Mouse (Mus musculus): ENCODE results near the gene Zbtb7a. TPM values are rescaled to one million over a fixed set of nuclear protein-coding genes. Genes with fewer than 3 reads are reported as not detected.

The Zbtb7a gene
- total and polyA plus RNA-seq, 2 experiments from 2014 or later, result 32.3 to 57.8 TPM

GRCm38 (mm10) chr10:81140005-81140404 lies 5.0 kb downstream of the Zbtb7a start:
- 39% methylated on average over 8 of the region's 8 CpGs for WGBS
- DNase-seq (ENCODE audit: low spot score), result no peak
- no peaks in the 10 kb centered on the region for H3K9me3 ChIP-seq (replicated peaks; ENCODE audit: control insufficient read depth, low read length)
- ATAC-seq (ENCODE audit: insufficient read depth, low read depth), result no peak
- H3K36me3 ChIP-seq (replicated peaks; ENCODE audit: control insufficient read depth, insufficient read depth, low read length), result peaks cover 19% of the 10 kb centered on the region
- H3K27me3 ChIP-seq (ENCODE audit: control insufficient read depth, insufficient read depth, low read length), result no peaks in the 10 kb centered on the region
- no peak for TF ChIP-seq EP300 (IDR thresholded peaks at IDR 0.05; ENCODE audit: low read depth)
- no peak for TF ChIP-seq CTCF (IDR thresholded peaks at IDR 0.05; ENCODE audit: low read depth)
- H3K4me3 ChIP-seq (ENCODE audit: low read depth, low read length), result peak overlapping the region; percentile 74
- H3K4me1 ChIP-seq (ENCODE audit: control insufficient read depth, insufficient read depth), result peaks cover 53% of the 10 kb centered on the region
- H3K4me2 ChIP-seq (ENCODE audit: low read depth, low read length), result peak overlapping the region; percentile 92
- H3K9ac ChIP-seq (replicated peaks; ENCODE audit: low read depth, low read length), result peak overlapping the region; percentile 80
- peak overlapping the region; percentile 92 for H3K27ac ChIP-seq (ENCODE audit: low read depth)

GRCm38 (mm10) chr10:81140717-81141454 lies 5.9 kb downstream of the Zbtb7a start:
- peaks cover 47% of the 10 kb centered on the region for H3K4me1 ChIP-seq (ENCODE audit: control insufficient read depth, insufficient read depth)
- 32% methylated on average over 10 of the region's 10 CpGs for WGBS
- H3K9ac ChIP-seq (replicated peaks; ENCODE audit: low read depth, low read length), result peak overlapping the region; percentile 50
- H3K4me2 ChIP-seq (ENCODE audit: low read depth, low read length), result peak overlapping the region; percentile 92
- peak overlapping the region; percentile 92 for H3K27ac ChIP-seq (ENCODE audit: low read depth)
- peak overlapping the region; percentile 74 for H3K4me3 ChIP-seq (ENCODE audit: low read depth, low read length)
- H3K27me3 ChIP-seq (ENCODE audit: control insufficient read depth, insufficient read depth, low read length), result no peaks in the 10 kb centered on the region
- ATAC-seq (ENCODE audit: insufficient read depth, low read depth) (no peak), DNase-seq (ENCODE audit: low spot score) (peak; percentile 30)
- H3K36me3 ChIP-seq (replicated peaks; ENCODE audit: control insufficient read depth, insufficient read depth, low read length), result peaks cover 28% of the 10 kb centered on the region
- TF ChIP-seq EP300 (IDR thresholded peaks at IDR 0.05; ENCODE audit: low read depth) (no peak), CTCF (IDR thresholded peaks at IDR 0.05; ENCODE audit: low read depth) (no peak)
- no peaks in the 10 kb centered on the region for H3K9me3 ChIP-seq (replicated peaks; ENCODE audit: control insufficient read depth, low read length)

GRCm38 (mm10) chr10:81141455-81142210 lies 6.6 kb downstream of the Zbtb7a start:
- TF ChIP-seq EP300 (IDR thresholded peaks at IDR 0.05; ENCODE audit: low read depth) (no peak), CTCF (IDR thresholded peaks at IDR 0.05; ENCODE audit: low read depth) (no peak)
- 75% methylated on average over 7 of the region's 7 CpGs for WGBS
- 0 out of 2 replicates have a peak overlapping the region, but pooled peaks have one; percentile 50 for H3K9ac ChIP-seq (replicated peaks; ENCODE audit: low read depth, low read length)

GRCm38 (mm10) chr10:81142551-81142981 lies 7.5 kb downstream of the Zbtb7a start:
- H3K36me3 ChIP-seq (replicated peaks; ENCODE audit: control insufficient read depth, insufficient read depth, low read length), result peaks cover 45% of the 10 kb centered on the region

More at GRCm38 (mm10) chr10:81141455-81142210, 6.6 kb downstream of the Zbtb7a start:
- H3K4me3 ChIP-seq (ENCODE audit: low read depth, low read length), result no peak overlapping the region; the same call in 1 of the 2 replicates
- H3K36me3 ChIP-seq (replicated peaks; ENCODE audit: control insufficient read depth, insufficient read depth, low read length), result peaks cover 35% of the 10 kb centered on the region
- DNase-seq (ENCODE audit: low spot score) (no peak), ATAC-seq (ENCODE audit: insufficient read depth, low read depth) (no peak)
- peak overlapping the region; percentile 92 for H3K4me2 ChIP-seq (ENCODE audit: low read depth, low read length)
- peaks cover 47% of the 10 kb centered on the region for H3K4me1 ChIP-seq (ENCODE audit: control insufficient read depth, insufficient read depth)
- H3K9me3 ChIP-seq (replicated peaks; ENCODE audit: control insufficient read depth, low read length), result no peaks in the 10 kb centered on the region
- H3K27me3 ChIP-seq (ENCODE audit: control insufficient read depth, insufficient read depth, low read length), result no peaks in the 10 kb centered on the region
- peak overlapping the region; percentile 22; the same call in 1 of the 2 replicates for H3K27ac ChIP-seq (ENCODE audit: low read depth)

GRCm38 (mm10) chr10:81143157-81143633 lies 8.2 kb downstream of the Zbtb7a start:
- Histone ChIP-seq H3K4me1 (ENCODE audit: control insufficient read depth, insufficient read depth) (peaks cover 47% of the 10 kb centered on the region), H3K4me3 (ENCODE audit: low read depth, low read length) (no peak overlapping the region), H3K4me2 (ENCODE audit: low read depth, low read length) (no peak overlapping the region), H3K9me3 (replicated peaks; ENCODE audit: control insufficient read depth, low read length) (no peaks in the 10 kb centered on the region), H3K36me3 (replicated peaks; ENCODE audit: control insufficient read depth, insufficient read depth, low read length) (peaks cover 51% of the 10 kb centered on the region), H3K27me3 (ENCODE audit: control insufficient read depth, insufficient read depth, low read length) (no peaks in the 10 kb centered on the region), H3K9ac (replicated peaks; ENCODE audit: low read depth, low read length) (no peak overlapping the region), H3K27ac (ENCODE audit: low read depth) (no peak overlapping the region)
- 83% methylated on average over 7 of the region's 7 CpGs for WGBS
- DNase-seq (ENCODE audit: low spot score) (no peak), ATAC-seq (ENCODE audit: insufficient read depth, low read depth) (no peak)
- no peak for TF ChIP-seq CTCF (IDR thresholded peaks at IDR 0.05; ENCODE audit: low read depth)
- no peak for TF ChIP-seq EP300 (IDR thresholded peaks at IDR 0.05; ENCODE audit: low read depth)

More at GRCm38 (mm10) chr10:81142551-81142981, 7.5 kb downstream of the Zbtb7a start:
- Histone ChIP-seq H3K9ac (replicated peaks; ENCODE audit: low read depth, low read length) (0 out of 2 replicates have a peak overlapping the region, but pooled peaks have one; percentile 35), H3K9me3 (replicated peaks; ENCODE audit: control insufficient read depth, low read length) (no peaks in the 10 kb centered on the region), H3K4me2 (ENCODE audit: low read depth, low read length) (no peak overlapping the region), H3K27ac (ENCODE audit: low read depth) (no peak overlapping the region), H3K4me1 (ENCODE audit: control insufficient read depth, insufficient read depth) (peaks cover 47% of the 10 kb centered on the region), H3K4me3 (ENCODE audit: low read depth, low read length) (no peak overlapping the region), H3K27me3 (ENCODE audit: control insufficient read depth, insufficient read depth, low read length) (no peaks in the 10 kb centered on the region)
- TF ChIP-seq CTCF (IDR thresholded peaks at IDR 0.05; ENCODE audit: low read depth) (no peak), EP300 (IDR thresholded peaks at IDR 0.05; ENCODE audit: low read depth) (no peak)
- no peak for ATAC-seq (ENCODE audit: insufficient read depth, low read depth)
- 61% methylated on average over 5 of the region's 5 CpGs for WGBS
- DNase-seq (ENCODE audit: low spot score), result no peak

All from heart, postnatal 0 days (tissue).